Mouse (Mus musculus): Measurements from ENCODE around the gene Syn3. TPM values are rescaled to one million over a fixed set of nuclear protein-coding genes. Genes with fewer than 3 reads are reported as not detected.
"Not testable (repeated sequence)": the region's sequence is repeated elsewhere in the genome, so short reads cannot be mapped to it uniquely, and the experiment has no call there.

The Syn3 gene
- polyA plus RNA-seq, 1 experiment, result 0.18 TPM

DNA sequence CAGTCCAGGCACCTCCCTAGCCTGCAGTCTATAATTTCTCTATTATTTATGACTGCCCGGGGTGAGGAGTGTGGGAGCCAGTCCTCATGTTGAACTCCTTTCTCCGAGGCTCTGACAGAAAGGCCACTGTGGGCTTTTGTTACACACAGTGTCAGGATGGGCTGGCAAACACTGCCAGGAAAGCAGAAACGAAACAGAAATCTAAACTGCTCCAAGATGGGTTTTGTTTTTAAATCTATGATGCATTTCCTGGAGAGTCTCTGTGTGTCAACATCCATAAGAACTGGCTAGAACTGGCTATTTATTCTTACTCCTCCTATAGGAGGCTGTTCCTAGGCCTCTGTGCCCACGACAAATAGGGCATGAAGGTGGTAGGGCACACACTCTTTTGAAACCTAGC is 374.6 kb downstream of the Syn3 start:
- H3K27me3 ChIP-seq (ENCODE audit: control insufficient read depth, insufficient read depth, low read length), result no peaks in the 10 kb centered on the region
- no peak for TF ChIP-seq POLR2A (IDR thresholded peaks at IDR 0.05; ENCODE audit: low read depth, low read length)
- TF ChIP-seq CTCF (IDR thresholded peaks at IDR 0.05; ENCODE audit: extremely low read depth, insufficient read depth, insufficient read length, insufficient replicate concordance), result no peak
- no peak overlapping the region for H3K4me3 ChIP-seq (ENCODE audit: extremely low read depth, insufficient read depth, insufficient read length)
- H3K4me1 ChIP-seq (ENCODE audit: control insufficient read depth, insufficient read depth, insufficient read length), result no peaks in the 10 kb centered on the region
- no peak overlapping the region for H3K27ac ChIP-seq (ENCODE audit: insufficient read depth, low read length)
- no peaks in the 10 kb centered on the region for H3K36me3 ChIP-seq (ENCODE audit: control insufficient read depth, insufficient read depth, low read length)
- DNase-seq (ENCODE audit: low read depth in 1 of 2, low spot score in 2 of 2), result no peak
- WGBS, result 55% methylated on average over 4 of the region's 4 CpGs

- H3K27me3 ChIP-seq (ENCODE audit: control insufficient read depth, insufficient read depth, low read length), result no peaks in the 10 kb centered on the region
- DNase-seq (ENCODE audit: low read depth in 1 of 2, low spot score in 2 of 2), result no peak
- H3K27ac ChIP-seq (ENCODE audit: insufficient read depth, low read length), result no peak overlapping the region
- TF ChIP-seq CTCF (IDR thresholded peaks at IDR 0.05; ENCODE audit: extremely low read depth, insufficient read depth, insufficient read length, insufficient replicate concordance), result no peak
- TF ChIP-seq POLR2A (IDR thresholded peaks at IDR 0.05; ENCODE audit: low read depth, low read length), result no peak
- H3K4me1 ChIP-seq (ENCODE audit: control insufficient read depth, insufficient read depth, insufficient read length), result no peaks in the 10 kb centered on the region
- WGBS, result 61% methylated on average over 2 of the region's 2 CpGs
- no peak overlapping the region for H3K4me3 ChIP-seq (ENCODE audit: extremely low read depth, insufficient read depth, insufficient read length)
- H3K36me3 ChIP-seq (ENCODE audit: control insufficient read depth, insufficient read depth, low read length), result no peaks in the 10 kb centered on the region
Measured at GRCm38 (mm10) chr10:86123224-86123623, 375.5 kb downstream of the Syn3 start.

GRCm38 (mm10) chr10:86122456-86122855 is 376.2 kb downstream of the Syn3 start:
- not testable (repeated sequence) for DNase-seq (ENCODE audit: low read depth in 1 of 2, low spot score in 2 of 2); H3K4me3 ChIP-seq (ENCODE audit: extremely low read depth, insufficient read depth, insufficient read length); H3K36me3 ChIP-seq (ENCODE audit: control insufficient read depth, insufficient read depth, low read length); H3K27me3 ChIP-seq (ENCODE audit: control insufficient read depth, insufficient read depth, low read length); H3K4me1 ChIP-seq (ENCODE audit: control insufficient read depth, insufficient read depth, insufficient read length); H3K27ac ChIP-seq (ENCODE audit: insufficient read depth, low read length)
- 90% methylated on average over 10 of the region's 10 CpGs for WGBS

GRCm38 (mm10) chr10:86116268-86116667 is 382.4 kb downstream of the Syn3 start:
- DNase-seq (ENCODE audit: low read depth in 1 of 2, low spot score in 2 of 2), result no peak
- H3K27me3 ChIP-seq (ENCODE audit: control insufficient read depth, insufficient read depth, low read length), result no peaks in the 10 kb centered on the region
- no peak overlapping the region for H3K27ac ChIP-seq (ENCODE audit: insufficient read depth, low read length)
- no peaks in the 10 kb centered on the region for H3K36me3 ChIP-seq (ENCODE audit: control insufficient read depth, insufficient read depth, low read length)
- H3K4me1 ChIP-seq (ENCODE audit: control insufficient read depth, insufficient read depth, insufficient read length), result no peaks in the 10 kb centered on the region
- H3K4me3 ChIP-seq (ENCODE audit: extremely low read depth, insufficient read depth, insufficient read length), result no peak overlapping the region
- 90% methylated on average over 2 of the region's 2 CpGs for WGBS
- TF ChIP-seq POLR2A (IDR thresholded peaks at IDR 0.05; ENCODE audit: low read depth, low read length) (no peak), CTCF (IDR thresholded peaks at IDR 0.05; ENCODE audit: extremely low read depth, insufficient read depth, insufficient read length, insufficient replicate concordance) (no peak)

DNA sequence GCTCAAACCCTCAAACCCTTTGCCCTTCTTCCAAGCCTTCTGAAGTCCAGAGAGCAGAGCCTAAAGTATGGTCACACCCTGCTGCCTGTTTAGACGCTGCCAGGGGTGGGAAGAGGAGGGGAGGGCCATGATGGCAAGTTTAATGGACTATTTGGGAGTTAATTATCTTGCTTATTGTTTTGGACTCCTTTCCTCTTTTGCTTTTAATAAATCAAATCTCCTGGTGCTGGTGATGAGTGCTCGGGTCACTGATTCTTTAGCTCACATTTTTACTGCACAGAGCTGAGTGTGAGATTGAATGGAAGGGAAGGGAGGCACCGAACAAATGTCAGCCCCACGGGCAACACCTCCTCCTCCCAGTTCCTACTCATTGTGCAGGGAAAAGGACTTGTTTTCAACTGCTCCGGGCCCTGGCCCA is 384.3 kb downstream of the Syn3 start:
- H3K4me1 ChIP-seq (ENCODE audit: control insufficient read depth, insufficient read depth, insufficient read length), result no peaks in the 10 kb centered on the region
- no peak overlapping the region for H3K27ac ChIP-seq (ENCODE audit: insufficient read depth, low read length)
- no peak overlapping the region for H3K4me3 ChIP-seq (ENCODE audit: extremely low read depth, insufficient read depth, insufficient read length)
- H3K27me3 ChIP-seq (ENCODE audit: control insufficient read depth, insufficient read depth, low read length), result no peaks in the 10 kb centered on the region
- no peaks in the 10 kb centered on the region for H3K36me3 ChIP-seq (ENCODE audit: control insufficient read depth, insufficient read depth, low read length)
- DNase-seq (ENCODE audit: low read depth in 1 of 2, low spot score in 2 of 2), result no peak
- no peak for TF ChIP-seq POLR2A (IDR thresholded peaks at IDR 0.05; ENCODE audit: low read depth, low read length)
- no peak for TF ChIP-seq CTCF (IDR thresholded peaks at IDR 0.05; ENCODE audit: extremely low read depth, insufficient read depth, insufficient read length, insufficient replicate concordance)
- WGBS, result 84% methylated on average over 5 of the region's 5 CpGs

DNA sequence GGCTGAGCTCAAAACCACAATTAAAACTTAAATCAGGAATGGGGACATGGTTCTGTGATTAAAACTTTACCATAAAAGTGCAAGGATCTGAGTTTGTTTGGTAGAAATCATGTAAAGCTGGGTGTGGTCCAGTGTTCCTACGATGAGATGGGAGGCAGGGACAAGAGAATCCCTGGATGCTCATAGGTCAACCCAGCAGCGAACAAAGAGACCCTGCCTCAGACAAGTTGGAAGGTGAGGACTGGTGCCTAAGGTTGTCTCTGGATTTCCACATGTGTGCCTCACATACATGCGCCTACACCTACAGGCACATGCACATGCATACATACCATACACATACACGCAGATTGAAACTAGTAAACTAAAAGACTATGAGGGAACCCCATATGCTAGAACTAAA is 389.9 kb downstream of the Syn3 start:
- WGBS, result 91% methylated on average over 4 of the region's 4 CpGs
- TF ChIP-seq POLR2A (IDR thresholded peaks at IDR 0.05; ENCODE audit: low read depth, low read length), result no peak
- no peak for TF ChIP-seq CTCF (IDR thresholded peaks at IDR 0.05; ENCODE audit: extremely low read depth, insufficient read depth, insufficient read length, insufficient replicate concordance)

DNA sequence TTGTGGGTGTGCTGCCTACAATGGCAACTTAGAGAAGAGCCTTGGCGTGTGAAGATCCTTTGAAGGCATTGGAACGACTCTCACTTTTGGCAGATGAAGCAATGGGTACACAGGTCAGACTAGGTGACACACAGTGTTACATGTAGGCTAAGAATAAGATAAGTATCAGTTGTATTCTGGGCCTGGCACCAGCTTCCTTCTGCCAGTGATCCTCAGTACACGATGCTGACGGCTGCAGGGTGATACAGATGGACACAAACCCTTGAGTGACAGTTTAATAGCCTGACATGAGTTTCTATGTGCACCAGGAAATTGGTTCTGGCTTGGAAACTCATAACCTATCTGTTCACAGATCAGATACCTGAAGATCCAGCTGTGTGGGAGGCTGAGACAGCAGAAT is 391.0 kb downstream of the Syn3 start:
- Histone ChIP-seq H3K36me3 (ENCODE audit: control insufficient read depth, insufficient read depth, low read length) (no peaks in the 10 kb centered on the region), H3K27me3 (ENCODE audit: control insufficient read depth, insufficient read depth, low read length) (no peaks in the 10 kb centered on the region), H3K27ac (ENCODE audit: insufficient read depth, low read length) (no peak overlapping the region), H3K4me3 (ENCODE audit: extremely low read depth, insufficient read depth, insufficient read length) (no peak overlapping the region), H3K4me1 (ENCODE audit: control insufficient read depth, insufficient read depth, insufficient read length) (no peaks in the 10 kb centered on the region)
- no peak for TF ChIP-seq CTCF (IDR thresholded peaks at IDR 0.05; ENCODE audit: extremely low read depth, insufficient read depth, insufficient read length, insufficient replicate concordance)
- no peak for TF ChIP-seq POLR2A (IDR thresholded peaks at IDR 0.05; ENCODE audit: low read depth, low read length)
- WGBS, result 86% methylated on average over 4 of the region's 4 CpGs
- DNase-seq (ENCODE audit: low read depth in 1 of 2, low spot score in 2 of 2), result no peak

More for the DNA sequence above, 389.9 kb downstream of the Syn3 start:
- H3K4me1 ChIP-seq (ENCODE audit: control insufficient read depth, insufficient read depth, insufficient read length), result no peaks in the 10 kb centered on the region
- H3K4me3 ChIP-seq (ENCODE audit: extremely low read depth, insufficient read depth, insufficient read length), result no peak overlapping the region
- no peak overlapping the region for H3K27ac ChIP-seq (ENCODE audit: insufficient read depth, low read length)
- no peak for DNase-seq (ENCODE audit: low read depth in 1 of 2, low spot score in 2 of 2)
- H3K27me3 ChIP-seq (ENCODE audit: control insufficient read depth, insufficient read depth, low read length), result no peaks in the 10 kb centered on the region
- H3K36me3 ChIP-seq (ENCODE audit: control insufficient read depth, insufficient read depth, low read length), result no peaks in the 10 kb centered on the region
